Comparison of ENCODE assay signal across 16 mouse cellular contexts in the genomic region with DNA sequence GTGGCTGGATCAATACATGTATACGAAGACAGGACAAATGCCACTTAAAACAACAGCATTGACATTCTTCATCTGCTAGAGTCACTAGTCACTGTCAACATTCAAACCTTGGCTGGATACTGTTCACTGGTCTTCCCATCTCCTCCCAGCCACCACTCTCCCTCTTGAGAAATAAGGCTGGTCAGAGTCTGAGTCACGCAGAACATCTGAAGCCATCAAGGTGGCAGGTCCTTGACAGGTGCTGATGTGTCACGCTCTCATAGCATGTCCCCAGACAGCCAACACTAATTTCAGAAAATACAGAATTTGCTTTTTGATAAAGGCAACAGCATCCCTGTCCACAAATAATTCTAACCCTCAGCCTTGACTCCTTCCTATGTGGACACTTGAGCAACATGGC.
"Had no signal": no experiment of that assay in that cellular context is flagged by ENCODE, and none has a peak within 500 bp of the region (broad histone marks: within the 10 kb centered on the region; RNA-seq: fewer than 3 reads in every experiment).

No protein-coding gene starts in this region.

- DNase-seq: heart, postnatal 10 days; heart, postnatal 14 days; heart, postnatal 36 days; heart, postnatal 4 days; kidney, adult 11 months; kidney, adult 18-20 months; kidney, adult 2 months; kidney, adult 8-10 months; kidney, adult 9 months; kidney, postnatal 10 days; kidney, postnatal 14 days; kidney, postnatal 25 days; kidney, postnatal 36 days; kidney, postnatal 4 days; layer of hippocampus, adult 9-11 months; layer of hippocampus, postnatal 36 days had no signal
